Mouse (Mus musculus): Measurements from ENCODE around the gene Kcnq5. TPM values are rescaled to one million over a fixed set of nuclear protein-coding genes. Genes with fewer than 3 reads are reported as not detected.

The Kcnq5 gene
- polyA plus RNA-seq (2012; rRNA removed) = 0.04 and 0.06 TPM in 2 replicates

GRCm38 (mm10) chr1:21961251-21962082 lies at the start of gene Kcnq5:
Kcnq5 (minus strand) TSS chr1:21961942.

GRCm38 (mm10) chr1:21383256-21383655 lies 578.5 kb downstream of the Kcnq5 start, which contains the start of gene Khdc1b:
Khdc1b (plus strand) TSS chr1:21383556.

GRCm38 (mm10) chr1:21368031-21368430 lies 593.7 kb downstream of the Kcnq5 start, which contains the start of gene Khdc1c:
Khdc1c (plus strand) TSS chr1:21368331.

GRCm38 (mm10) chr1:21349341-21349740 lies 612.4 kb downstream of the Kcnq5 start, which contains the start of gene Khdc1a:
Khdc1a (plus strand) TSS chr1:21349641.

